Mouse (Mus musculus): ENCODE measurements at regions not wholly inside any gene's neighbourhood (a gene's known extent, or its start where the extent isn't known, plus 50 kb on each side); places are given as distances from the start of the nearest gene placed in this dataset.

DNA sequence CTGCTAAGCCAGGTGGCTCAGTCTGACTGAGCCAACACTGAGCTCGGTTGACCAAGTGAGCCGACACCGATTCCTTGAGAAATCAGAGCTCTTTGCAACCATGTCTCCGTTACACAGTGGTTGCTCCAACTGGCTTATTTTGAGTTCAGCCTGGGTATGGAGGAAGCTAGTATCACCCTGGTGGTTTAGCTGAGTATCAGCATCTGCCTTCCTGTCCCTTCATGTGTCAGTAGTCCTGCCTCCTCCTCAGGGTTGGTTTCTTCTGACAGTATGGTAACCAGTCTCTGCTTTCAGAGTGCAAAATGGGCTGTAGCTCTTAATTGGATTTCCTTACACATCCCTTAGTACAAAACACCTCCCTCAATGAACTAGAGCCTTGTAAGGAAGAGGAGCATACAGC is 66.2 kb upstream of the Foxn3 start:
- peaks cover 11% of the 10 kb centered on the region; the same call in 1 of the 2 replicates for H3K27me3 ChIP-seq (replicated peaks; ENCODE audit: low read depth, poor library complexity, severe bottlenecking)
- DNase-seq (ENCODE audit: low spot score), result no peak

DNA sequence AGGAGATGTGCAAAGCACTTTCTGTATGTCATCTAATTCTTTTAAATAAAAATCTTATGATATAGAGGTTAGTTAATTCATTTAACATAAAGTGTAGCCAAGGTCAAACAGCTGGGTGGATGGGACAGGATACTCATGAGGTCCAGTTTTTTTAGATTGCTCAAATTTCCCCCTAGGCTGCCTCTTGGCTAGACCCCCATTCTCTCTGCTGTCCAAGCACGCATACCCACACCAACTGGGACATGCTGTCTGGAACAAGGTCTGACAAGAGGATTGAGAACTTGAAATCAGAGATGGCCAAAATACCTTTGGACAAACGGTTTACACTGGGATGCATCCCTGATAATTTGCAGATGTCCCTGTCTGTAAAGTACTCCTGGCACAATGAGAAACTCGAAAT is 65.0 kb upstream of the Foxn3 start:
- H3K36me3 ChIP-seq (replicated peaks), result no peaks in the 10 kb centered on the region
- 46% methylated on average over 3 of the region's 3 CpGs for WGBS
- no peak for DNase-seq (ENCODE audit: low spot score)
- H3K27me3 ChIP-seq (replicated peaks; ENCODE audit: low read depth, poor library complexity, severe bottlenecking), result peaks cover 11% of the 10 kb centered on the region; the same call in 1 of the 2 replicates
- H3K9me3 ChIP-seq, result no peaks in the 10 kb centered on the region
- H3K27ac ChIP-seq (replicated peaks), result peak overlapping the region; percentile 83
- peak overlapping the region; percentile 77 for H3K4me3 ChIP-seq
- peaks cover 20% of the 10 kb centered on the region for H3K4me1 ChIP-seq

More for the DNA sequence above, 66.2 kb upstream of the Foxn3 start:
- no peak overlapping the region for H3K4me3 ChIP-seq
- no peaks in the 10 kb centered on the region for H3K36me3 ChIP-seq (replicated peaks)
- no peak overlapping the region for H3K27ac ChIP-seq (replicated peaks)
- H3K4me1 ChIP-seq, result peaks cover 20% of the 10 kb centered on the region
- H3K9me3 ChIP-seq, result no peaks in the 10 kb centered on the region
- WGBS, result 89% methylated on average over 4 of the region's 4 CpGs

DNA sequence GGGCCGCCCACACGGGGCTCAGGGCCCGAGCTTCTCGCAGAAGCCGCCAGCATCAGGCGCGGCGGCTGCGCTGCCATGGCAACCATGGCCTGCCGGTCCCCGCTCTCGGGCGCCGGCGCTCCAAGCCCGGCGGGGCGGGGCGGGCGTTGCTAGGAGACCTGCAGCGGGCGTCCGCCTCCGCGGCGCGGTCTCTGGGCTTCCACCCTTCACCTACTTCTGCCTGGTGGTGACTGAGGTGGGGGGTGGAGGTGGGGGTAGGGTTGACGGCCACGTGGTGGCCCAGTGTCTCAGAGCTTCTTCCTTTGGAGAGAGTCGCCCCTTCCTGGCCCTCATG is 64.5 kb upstream of the Foxn3 start:
- peak; percentile 94 for DNase-seq (ENCODE audit: low spot score)
- Histone ChIP-seq H3K4me3 (peak overlapping the region; percentile 77), H3K27me3 (replicated peaks; ENCODE audit: low read depth, poor library complexity, severe bottlenecking) (peaks cover 11% of the 10 kb centered on the region; the same call in 1 of the 2 replicates), H3K9me3 (no peaks in the 10 kb centered on the region), H3K27ac (replicated peaks) (peak overlapping the region; percentile 83), H3K4me1 (peaks cover 20% of the 10 kb centered on the region), H3K36me3 (replicated peaks) (no peaks in the 10 kb centered on the region)
- WGBS, result under 1% methylated on average over 30 of the region's 30 CpGs

- 1% methylated on average over 40 of the region's 40 CpGs for WGBS
- Histone ChIP-seq H3K4me1 (peaks cover 20% of the 10 kb centered on the region), H3K27ac (replicated peaks) (peak overlapping the region; percentile 83), H3K4me3 (peak overlapping the region; percentile 77), H3K9me3 (no peaks in the 10 kb centered on the region), H3K36me3 (replicated peaks) (no peaks in the 10 kb centered on the region), H3K27me3 (replicated peaks; ENCODE audit: low read depth, poor library complexity, severe bottlenecking) (peaks cover 11% of the 10 kb centered on the region; the same call in 1 of the 2 replicates)
- peak; percentile 43 for DNase-seq (ENCODE audit: low spot score)
Measured at GRCm38 (mm10) chr12:99627201-99627897, 64.0 kb upstream of the Foxn3 start.

- Histone ChIP-seq H3K36me3 (replicated peaks) (no peaks in the 10 kb centered on the region), H3K4me1 (peaks cover 20% of the 10 kb centered on the region), H3K9me3 (no peaks in the 10 kb centered on the region), H3K27ac (replicated peaks) (no peak overlapping the region), H3K4me3 (no peak overlapping the region), H3K27me3 (replicated peaks; ENCODE audit: low read depth, poor library complexity, severe bottlenecking) (peaks cover 11% of the 10 kb centered on the region; the same call in 1 of the 2 replicates)
- WGBS, result 83% methylated on average over 4 of the region's 4 CpGs
- no peak for DNase-seq (ENCODE audit: low spot score)
Measured at GRCm38 (mm10) chr12:99626147-99626546, 62.8 kb upstream of the Foxn3 start.

- DNase-seq (ENCODE audit: low spot score), result no peak
- H3K4me1 ChIP-seq, result peaks cover 20% of the 10 kb centered on the region
- H3K36me3 ChIP-seq (replicated peaks), result no peaks in the 10 kb centered on the region
- no peaks in the 10 kb centered on the region for H3K9me3 ChIP-seq
- WGBS, result 90% methylated on average over 9 of the region's 9 CpGs
- peaks cover 11% of the 10 kb centered on the region; the same call in 1 of the 2 replicates for H3K27me3 ChIP-seq (replicated peaks; ENCODE audit: low read depth, poor library complexity, severe bottlenecking)
- no peak overlapping the region for H3K4me3 ChIP-seq
- no peak overlapping the region for H3K27ac ChIP-seq (replicated peaks)
Measured at GRCm38 (mm10) chr12:99625094-99625493, 61.7 kb upstream of the Foxn3 start.

DNA sequence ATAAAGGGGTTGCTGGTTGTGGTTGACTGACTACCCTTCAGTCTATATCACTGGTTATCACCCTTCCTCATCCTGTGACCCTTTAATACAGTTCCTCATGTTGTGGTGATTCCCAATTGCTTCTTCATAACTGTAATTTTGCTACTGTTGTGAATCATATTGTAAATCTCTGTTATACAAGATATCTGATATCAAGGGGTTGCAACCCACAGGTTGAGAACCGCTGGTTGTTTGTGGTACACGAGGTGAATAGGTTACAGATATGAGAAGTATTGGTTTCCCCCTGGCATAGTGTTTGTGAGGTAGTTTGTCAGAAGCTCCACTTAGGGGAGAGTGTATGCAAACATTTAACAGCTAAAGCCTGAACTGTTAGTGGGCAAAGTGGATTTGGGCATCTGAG is 58.9 kb upstream of the Foxn3 start:
- Histone ChIP-seq H3K36me3 (replicated peaks) (no peaks in the 10 kb centered on the region), H3K27me3 (replicated peaks; ENCODE audit: low read depth, poor library complexity, severe bottlenecking) (peaks cover 11% of the 10 kb centered on the region; the same call in 1 of the 2 replicates), H3K4me3 (no peak overlapping the region), H3K9me3 (no peaks in the 10 kb centered on the region), H3K27ac (replicated peaks) (no peak overlapping the region), H3K4me1 (peaks cover 7% of the 10 kb centered on the region)
- no peak for DNase-seq (ENCODE audit: low spot score)
- 82% methylated on average over 2 of the region's 2 CpGs for WGBS

GRCm38 (mm10) chr12:99617241-99617804 is 53.9 kb upstream of the Foxn3 start:
- no peak for DNase-seq (ENCODE audit: low spot score)
- H3K4me1 ChIP-seq, result peaks cover 14% of the 10 kb centered on the region
- WGBS, result 85% methylated on average over 14 of the region's 14 CpGs

GRCm38 (mm10) chr12:99614420-99614819 is 51.0 kb upstream of the Foxn3 start:
- Histone ChIP-seq H3K9me3 (no peaks in the 10 kb centered on the region), H3K36me3 (replicated peaks) (no peaks in the 10 kb centered on the region), H3K4me1 (peaks cover 14% of the 10 kb centered on the region), H3K27ac (replicated peaks) (no peak overlapping the region), H3K27me3 (replicated peaks; ENCODE audit: low read depth, poor library complexity, severe bottlenecking) (0 out of 2 replicates have a peak, but pooled peaks cover 4% of the 10 kb centered on the region), H3K4me3 (no peak overlapping the region)
- no peak for DNase-seq (ENCODE audit: low spot score)
- WGBS, result 63% methylated on average over 6 of the region's 6 CpGs

More at GRCm38 (mm10) chr12:99617241-99617804, 53.9 kb upstream of the Foxn3 start:
- H3K27ac ChIP-seq (replicated peaks), result no peak overlapping the region
- H3K36me3 ChIP-seq (replicated peaks), result no peaks in the 10 kb centered on the region
- H3K27me3 ChIP-seq (replicated peaks; ENCODE audit: low read depth, poor library complexity, severe bottlenecking), result no peaks in the 10 kb centered on the region
- H3K9me3 ChIP-seq, result no peaks in the 10 kb centered on the region
- no peak overlapping the region for H3K4me3 ChIP-seq

All from embryonic facial prominence, embryonic 10.5 days (tissue).